Mouse (Mus musculus) heart, postnatal 10 days (tissue): ENCODE measurements around the gene Fam172a. TPM values are rescaled to one million over a fixed set of nuclear protein-coding genes. Genes with fewer than 3 reads are reported as not detected.

ENCODE experiments used
- DNase-seq, 2 experiments: peaks; one replicate each; pipeline ENCODE4 v3.0.0; 2021
- intact Hi-C: fragments of 180-260 bp; cut with DNase I; formaldehyde crosslinking; loops from one replicate; pipeline ENCODE4 v1.15.1; 2025
- total RNA-seq, 2 experiments: library from RNA; stranded (reverse); gene quantifications; 2 replicates each; pipeline ENCODE4 v1.2.3; 2021

The Fam172a gene
- total RNA-seq, 2 experiments from 2014 or later = 20.0 to 20.2 TPM

GRCm38 (mm10) chr13:78175821-78176380 lies 474.1 kb downstream of the Fam172a start:
- intact Hi-C loops = no loop called here
- peak; percentile 34 for DNase-seq

DNA sequence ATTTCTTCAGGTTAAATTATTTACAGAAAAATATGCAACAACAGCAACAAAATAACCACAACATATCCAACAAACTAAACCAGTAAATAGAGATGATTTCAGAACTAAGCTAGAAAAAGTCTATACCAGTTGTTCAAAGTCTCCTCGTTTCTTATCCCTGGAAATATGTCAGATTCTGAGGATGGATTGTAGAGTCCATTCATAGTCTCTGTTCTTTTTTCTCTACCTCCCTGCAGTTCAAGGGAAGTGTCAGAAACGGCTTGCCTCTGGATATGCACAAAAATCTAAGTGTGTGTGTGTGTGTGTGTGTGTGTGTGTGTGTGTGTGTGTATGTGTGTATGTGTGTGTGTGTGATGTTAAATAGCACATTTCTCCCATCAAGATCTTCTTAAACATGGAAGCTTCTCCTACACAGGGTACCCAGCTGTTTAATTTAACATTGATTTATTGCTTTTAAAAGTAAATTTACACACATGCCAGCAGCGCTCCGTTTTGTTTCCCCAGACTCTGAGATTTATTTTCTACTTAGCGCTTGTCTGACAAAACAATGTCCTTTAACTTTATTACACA lies 475.6 kb downstream of the Fam172a start:
- intact Hi-C loops = no loop called here
- DNase-seq = no peak

DNA sequence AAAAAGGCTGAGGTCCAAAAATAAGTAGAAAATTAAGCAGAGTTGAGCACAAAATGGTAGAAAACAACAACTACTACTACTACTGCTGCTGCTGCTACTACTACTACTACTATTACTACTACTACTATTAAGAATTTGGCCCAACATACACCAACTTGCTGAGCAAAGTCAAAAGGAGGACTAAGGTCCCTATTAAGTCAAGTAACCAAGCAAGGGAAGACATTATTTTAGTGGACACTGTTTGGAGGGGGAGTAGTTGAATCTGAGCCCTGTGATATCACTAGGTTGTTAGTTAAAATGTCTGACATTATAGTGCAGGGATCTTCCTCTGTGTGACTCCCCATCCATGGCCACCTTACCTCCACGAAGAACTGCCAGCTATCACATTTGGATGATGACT lies 476.2 kb downstream of the Fam172a start:
- no peak for DNase-seq
- intact Hi-C loops = loop anchor here (1.0 kb wide), 1 partner anchor 196 kb away; no protein-coding TSS in a partner anchor

- intact Hi-C loops = loop anchor here (1.0 kb wide), 1 partner anchor 196 kb away; no protein-coding TSS in a partner anchor
- no peak for DNase-seq
These were observed 476.9 kb downstream of the Fam172a start for GRCm38 (mm10) chr13:78178771-78179170.

DNA sequence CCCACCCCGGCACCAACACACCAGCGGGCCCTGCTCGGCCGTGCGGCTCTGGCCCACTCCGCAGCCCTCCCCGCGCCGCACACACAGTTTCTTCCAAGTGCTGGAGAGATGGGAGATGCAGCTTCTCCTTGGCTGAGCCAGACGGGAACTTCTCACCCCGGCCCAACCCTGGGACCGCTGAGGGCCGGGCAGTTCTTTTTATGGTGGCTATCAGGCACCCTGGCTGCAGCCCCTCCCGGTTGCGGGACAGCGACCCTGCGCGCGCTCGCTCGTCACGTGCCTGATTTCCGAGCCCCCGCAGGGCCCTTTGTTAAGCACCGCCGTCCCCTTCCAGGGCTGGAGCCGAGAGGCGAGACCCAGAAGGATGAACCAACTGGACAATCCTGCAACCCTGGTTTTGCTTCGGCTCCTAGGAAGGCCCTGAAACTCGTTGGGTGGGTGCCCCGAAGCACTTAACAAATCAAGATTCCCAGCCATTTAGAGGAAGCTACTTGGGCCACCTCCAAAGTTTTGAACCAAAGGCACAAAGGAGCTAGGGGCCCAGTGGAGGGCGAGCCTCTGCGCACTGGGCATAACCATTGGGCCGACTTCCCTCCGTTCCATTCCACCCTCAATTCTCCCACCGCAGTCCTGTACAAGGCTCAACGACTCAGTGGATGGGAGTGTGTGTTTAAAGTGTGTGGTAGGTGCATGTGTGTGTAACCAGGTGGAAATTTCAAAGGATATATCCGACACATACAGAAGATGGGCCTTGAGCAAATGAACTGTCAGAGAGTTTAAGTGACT lies 477.7 kb downstream of the Fam172a start:
- DNase-seq = no peak
- intact Hi-C loops = loop anchor here (2.0 to 10.0 kb wide), 2 partner anchors 19 to 1335 kb away; partner anchors contain the start of gene Nr2f1

- no peak for DNase-seq
- intact Hi-C loops = loop anchor here (2.0 to 10.0 kb wide), 2 partner anchors 19 to 1335 kb away; partner anchors contain the start of gene Nr2f1
These were observed 478.4 kb downstream of the Fam172a start for GRCm38 (mm10) chr13:78180261-78180660.

GRCm38 (mm10) chr13:78181071-78181929 lies 479.5 kb downstream of the Fam172a start:
- intact Hi-C loops = loop anchor here (2.0 to 10.0 kb wide), 2 partner anchors 18 to 1336 kb away; partner anchors contain the start of gene Nr2f1
- DNase-seq = no peak

GRCm38 (mm10) chr13:78181930-78182558 lies 480.2 kb downstream of the Fam172a start:
- intact Hi-C loops = loop anchor here (2.0 to 10.0 kb wide), 2 partner anchors 17 to 1337 kb away; partner anchors contain the start of gene Nr2f1
- no peak for DNase-seq

- no peak for DNase-seq
- intact Hi-C loops = loop anchor here (10.0 kb wide), 1 partner anchor 1338 kb away; no protein-coding TSS in a partner anchor
These were observed 481.2 kb downstream of the Fam172a start for GRCm38 (mm10) chr13:78183004-78183403.

GRCm38 (mm10) chr13:78183986-78184385 lies 482.2 kb downstream of the Fam172a start:
- intact Hi-C loops = loop anchor here (10.0 kb wide), 1 partner anchor 1339 kb away; no protein-coding TSS in a partner anchor
- no peak for DNase-seq

GRCm38 (mm10) chr13:78184786-78185466 lies 483.1 kb downstream of the Fam172a start:
- intact Hi-C loops = loop anchor here (5.0 to 10.0 kb wide), 3 partner anchors 318 to 1340 kb away; no protein-coding TSS in a partner anchor
- DNase-seq = no peak

DNA sequence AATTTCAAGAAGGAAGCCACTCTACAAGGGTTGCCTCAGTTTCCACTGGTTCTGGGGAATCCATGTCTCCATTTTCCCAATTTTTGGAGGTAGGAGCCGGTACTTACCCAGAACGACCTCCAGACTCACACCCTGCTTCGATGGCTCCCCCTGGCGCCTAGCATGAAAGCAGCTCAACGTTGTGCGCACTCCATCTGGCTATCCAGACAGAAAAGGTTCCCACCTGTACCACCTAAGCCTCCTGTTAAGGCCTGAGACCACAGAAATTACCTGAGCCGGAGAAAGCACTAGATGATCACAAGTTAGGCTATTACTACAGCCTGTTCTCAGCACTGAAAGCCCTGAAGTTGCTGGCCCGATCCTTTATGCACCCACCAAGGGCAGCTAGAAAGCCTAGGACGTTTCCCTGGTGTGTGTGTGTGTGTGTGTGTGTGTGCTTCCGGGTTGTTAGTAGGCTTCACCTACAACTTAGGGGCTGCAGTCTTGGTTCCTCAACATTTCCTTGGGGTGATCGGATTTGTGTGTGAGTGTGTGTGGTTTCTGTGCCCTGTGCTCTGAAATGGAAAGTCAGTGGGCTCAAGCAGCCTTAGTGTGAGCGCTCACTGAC lies 484.6 kb downstream of the Fam172a start:
- intact Hi-C loops = loop anchor here (5.0 to 10.0 kb wide), 3 partner anchors 319 to 1342 kb away; no protein-coding TSS in a partner anchor
- DNase-seq = peak in 1 of 2 experiments; percentile 55

DNA sequence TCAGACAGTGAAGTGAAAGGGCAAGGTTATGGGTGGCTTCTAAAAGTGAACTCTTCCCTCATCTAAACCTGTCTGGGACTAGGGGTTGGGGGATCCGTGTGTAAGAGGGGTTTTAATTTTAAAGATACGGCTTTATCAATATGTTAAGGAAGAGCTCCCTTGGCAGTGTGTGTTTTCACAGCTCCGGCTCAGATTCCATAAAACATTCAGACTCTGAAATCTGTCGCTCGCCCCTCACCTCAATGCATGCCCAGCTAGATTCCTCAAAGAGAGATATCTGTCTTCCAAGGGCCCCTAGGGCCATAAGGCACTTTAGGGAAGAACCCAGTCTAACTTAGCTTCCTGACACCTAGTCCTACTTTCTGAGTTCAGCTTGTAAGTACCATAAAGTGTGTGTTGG lies 486.0 kb downstream of the Fam172a start:
- intact Hi-C loops = loop anchor here (5.0 to 10.0 kb wide), 3 partner anchors 321 to 1343 kb away; no protein-coding TSS in a partner anchor
- DNase-seq = no peak

DNA sequence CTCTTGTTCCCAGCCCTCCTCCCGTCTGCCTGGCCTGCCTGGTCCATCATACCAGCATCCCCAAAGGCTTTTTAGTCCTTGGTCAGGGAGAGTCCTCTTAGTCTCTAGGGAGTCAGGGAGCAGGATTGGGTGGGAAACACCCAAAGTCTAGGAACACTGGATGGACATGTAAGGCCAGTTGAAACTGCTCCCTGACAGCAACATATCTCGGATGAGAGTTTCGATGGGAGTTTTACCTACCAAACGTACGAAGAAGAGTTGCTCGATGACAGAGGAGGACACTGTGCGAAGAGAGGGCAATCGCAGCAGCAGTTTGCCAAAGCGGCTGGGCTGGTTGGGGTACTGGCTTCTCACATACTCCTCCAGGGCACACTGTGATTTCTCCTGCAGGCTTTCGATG lies 487.8 kb downstream of the Fam172a start:
- intact Hi-C loops = loop anchor here (5.0 to 10.0 kb wide), 3 partner anchors 322 to 1345 kb away; no protein-coding TSS in a partner anchor
- no peak for DNase-seq

DNA sequence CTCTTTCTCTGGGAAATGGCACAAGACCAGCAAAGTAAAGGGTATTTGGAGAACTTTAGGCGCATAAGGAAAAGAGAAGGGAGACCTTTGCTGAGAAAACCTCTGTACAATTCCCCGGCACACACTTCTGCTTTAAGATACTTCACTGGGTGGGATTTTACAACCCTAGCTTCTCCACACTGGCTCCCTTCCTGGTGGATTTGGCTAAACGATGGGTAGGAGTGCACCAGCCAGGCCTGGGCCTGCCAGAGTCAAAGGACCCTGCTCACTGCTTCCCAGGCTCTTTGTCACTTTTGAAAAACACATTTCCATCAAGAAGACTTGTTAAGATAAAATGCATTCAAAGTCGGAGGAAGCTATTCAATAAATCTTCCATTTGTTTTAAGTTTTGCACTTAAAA lies 491.4 kb downstream of the Fam172a start:
- intact Hi-C loops = loop anchor here (10.0 kb wide), 1 partner anchor 1078 kb away; no protein-coding TSS in a partner anchor
- DNase-seq = no peak

DNA sequence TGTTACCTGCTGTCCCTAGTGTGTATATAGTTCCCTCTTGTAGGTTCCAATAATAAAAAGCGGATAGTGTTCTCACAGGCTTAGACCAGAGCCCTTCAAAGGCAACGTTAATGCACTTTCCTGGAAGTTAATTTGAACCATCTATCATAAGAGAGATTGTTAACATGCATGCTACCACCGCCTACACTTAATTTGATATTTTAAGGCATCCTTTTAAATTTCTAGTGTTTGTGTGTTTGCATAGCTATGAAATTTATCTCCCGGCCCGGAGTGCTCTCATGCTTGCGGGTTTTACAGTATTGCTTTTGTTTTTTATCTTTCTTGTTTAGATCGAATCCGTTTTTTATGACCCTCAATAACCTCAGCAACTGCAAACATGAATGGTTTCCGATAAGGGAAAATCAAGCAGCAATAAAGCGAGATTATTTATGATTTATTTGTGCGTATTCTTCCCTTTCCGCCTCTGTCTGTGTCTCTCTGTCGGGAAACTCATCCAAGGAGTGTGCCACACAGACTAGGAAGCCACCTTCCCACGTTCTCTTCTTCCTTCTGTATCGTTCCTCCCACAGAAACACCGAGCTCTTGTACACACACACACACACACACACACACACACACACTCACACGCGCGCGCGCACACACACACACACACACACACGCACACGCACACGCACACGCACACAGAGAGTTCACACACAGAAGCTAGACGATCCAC lies 492.5 kb downstream of the Fam172a start:
- DNase-seq = no peak
- intact Hi-C loops = loop anchor here (10.0 kb wide), 1 partner anchor 1079 kb away; no protein-coding TSS in a partner anchor

DNA sequence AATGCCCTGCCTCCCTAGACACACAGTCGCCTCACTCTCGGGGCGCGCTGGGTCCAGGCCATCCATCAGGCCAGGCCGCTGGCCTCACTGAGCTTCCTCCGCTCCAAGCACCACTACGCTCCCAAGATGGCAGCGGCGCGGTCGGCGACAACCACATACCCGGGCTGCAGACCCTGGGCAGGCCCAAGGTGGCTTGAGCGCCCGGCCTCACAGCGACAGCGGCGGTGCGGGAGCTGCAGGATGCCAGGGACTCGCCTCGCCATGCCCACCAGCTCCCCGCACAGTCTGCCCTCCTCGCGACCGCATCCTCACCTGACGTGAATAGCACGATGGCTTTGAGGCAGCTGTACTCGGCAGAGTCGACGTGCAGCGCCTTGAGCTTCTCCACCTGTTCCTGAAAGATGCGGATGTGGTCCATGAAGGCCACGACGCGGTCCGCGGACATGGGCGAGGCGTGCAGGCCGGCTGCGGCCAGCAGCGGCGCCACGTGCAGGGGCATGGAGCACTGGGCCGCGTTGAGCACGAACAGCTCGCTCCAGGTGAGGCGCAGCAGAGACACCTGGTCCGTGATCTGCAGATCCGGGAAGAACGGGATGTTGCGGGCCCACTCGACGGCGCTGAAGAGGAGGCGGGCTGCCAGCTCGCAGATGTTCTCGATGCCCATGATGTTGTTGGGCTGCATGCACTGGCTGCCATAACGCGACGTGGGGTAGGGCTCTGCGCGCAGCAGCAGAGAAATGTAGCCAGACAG lies 493.2 kb downstream of the Fam172a start:
- intact Hi-C loops = loop anchor here (10.0 kb wide), 1 partner anchor 1080 kb away; no protein-coding TSS in a partner anchor
- no peak for DNase-seq
